Mouse (Mus musculus) ovary, postnatal 36 days (tissue): ENCODE results near the gene Psmb8.
A peak's percentile ranks its signal among the peaks of the same experiment; 100 is the strongest.

Experiments used
- DNase-seq: peaks from one replicate; pipeline ENCODE4 v3.0.0; 2022; ENCODE audit warnings: low spot score, mixed read lengths

Gene Psmb8

GRCm38 (mm10) chr17:34196941-34197894 is at the start of gene Psmb8:
Gene Psmb8, plus strand, starts transcription at chr17:34197721.
- peak; percentile 86 for DNase-seq

GRCm38 (mm10) chr17:34152923-34153322 is 44.6 kb upstream of the Psmb8 start, which contains the start of gene H2-DMb1:
Gene H2-DMb1, plus strand, starts transcription at chr17:34153072.
- DNase-seq, result no peak

DNA sequence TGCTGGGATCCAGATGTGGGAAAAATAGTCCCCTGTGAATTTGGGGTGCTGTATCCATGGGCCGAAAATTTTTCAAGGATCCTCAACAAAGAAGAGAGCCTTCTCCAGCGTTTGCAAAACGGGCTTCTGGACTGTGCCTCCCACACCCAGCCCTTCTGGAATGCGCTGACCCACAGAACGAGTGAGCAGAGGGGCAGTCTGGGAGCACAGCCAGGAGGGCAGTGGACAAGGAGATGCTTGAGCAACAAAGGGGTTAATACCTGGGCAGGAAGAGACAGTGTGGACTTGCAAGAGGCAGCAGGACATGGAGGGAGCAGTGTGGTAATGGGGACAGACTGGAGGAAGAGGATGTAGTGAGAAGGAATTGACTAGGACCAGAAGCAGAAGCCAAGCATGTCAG is 42.0 kb upstream of the Psmb8 start:
- no peak for DNase-seq

GRCm38 (mm10) chr17:34164202-34164895 is 33.2 kb upstream of the Psmb8 start:
- DNase-seq, result no peak

- DNase-seq, result no peak
These were observed 32.3 kb upstream of the Psmb8 start for GRCm38 (mm10) chr17:34165033-34165730.

DNA sequence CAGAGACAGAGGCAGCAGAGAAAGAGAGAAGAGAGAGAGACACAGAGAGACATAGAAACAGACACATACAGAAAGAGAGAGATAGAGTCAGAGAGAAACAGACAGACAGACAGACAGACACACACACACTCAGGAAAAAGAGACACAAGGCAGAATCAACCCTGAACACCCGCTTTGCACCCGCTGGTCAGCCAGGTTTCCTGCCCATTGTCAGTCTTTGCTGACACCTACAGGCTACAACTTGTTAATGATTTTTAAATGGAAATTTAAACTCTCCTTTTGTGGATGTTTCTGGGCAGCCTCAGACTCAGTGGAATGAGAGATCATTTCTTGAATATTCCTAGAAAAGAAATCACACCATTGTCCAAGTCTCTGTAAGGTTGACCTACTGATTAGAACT is 28.2 kb upstream of the Psmb8 start:
- DNase-seq, result no peak

- DNase-seq, result no peak
These were observed 27.0 kb upstream of the Psmb8 start for GRCm38 (mm10) chr17:34170487-34170876.

DNA sequence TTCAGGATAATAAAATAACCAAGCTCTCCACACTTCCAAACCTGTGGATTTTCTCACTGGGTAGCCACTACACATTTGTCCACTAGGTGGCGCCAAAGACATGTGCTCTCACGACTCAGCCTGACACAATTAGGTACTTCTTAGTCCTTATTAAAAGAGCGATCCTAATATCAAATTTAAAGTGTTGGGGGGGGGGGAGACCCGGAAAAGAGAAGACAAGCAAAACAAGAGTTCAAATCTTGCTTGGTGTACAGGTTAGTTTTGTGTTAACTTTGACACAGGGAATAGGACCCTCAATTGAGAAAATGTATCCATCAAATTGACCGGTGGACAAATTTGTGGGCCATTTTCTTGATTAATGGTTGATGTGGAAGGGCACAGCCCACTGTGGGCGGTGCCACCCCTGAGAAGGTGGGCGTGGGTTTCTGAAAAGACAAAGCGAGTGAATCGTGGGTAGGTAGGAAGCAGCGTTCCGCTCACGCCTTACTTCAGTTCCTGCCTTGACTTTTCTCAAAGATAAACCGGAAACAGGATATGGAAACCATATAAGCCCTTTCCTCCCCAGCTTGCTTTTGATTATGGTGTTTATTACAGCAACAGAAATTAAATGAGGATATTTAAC is 26.5 kb upstream of the Psmb8 start:
- peak; percentile 70 for DNase-seq

- no peak for DNase-seq
These were observed 25.0 kb upstream of the Psmb8 start for GRCm38 (mm10) chr17:34172528-34172927.

DNA sequence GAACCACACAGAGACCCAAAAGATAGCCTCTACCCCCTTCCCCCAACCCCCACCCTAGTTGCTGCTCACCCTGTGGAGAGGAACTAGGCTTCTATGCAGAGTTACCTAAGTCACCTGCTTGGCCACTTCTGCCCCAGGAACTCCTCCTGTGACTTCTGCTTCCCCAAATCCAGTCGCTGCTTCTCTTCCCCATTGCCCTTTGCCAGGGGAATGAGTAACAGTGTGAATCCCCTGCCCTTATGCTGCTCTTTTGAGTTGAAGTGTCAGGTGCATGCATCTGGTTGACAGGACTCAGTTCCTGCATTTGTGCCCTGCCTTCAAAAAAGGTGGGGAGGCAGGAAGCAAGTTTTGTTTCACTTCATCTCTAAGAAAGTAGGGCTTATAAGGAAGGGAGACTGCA is 23.4 kb upstream of the Psmb8 start:
- DNase-seq, result no peak

DNA sequence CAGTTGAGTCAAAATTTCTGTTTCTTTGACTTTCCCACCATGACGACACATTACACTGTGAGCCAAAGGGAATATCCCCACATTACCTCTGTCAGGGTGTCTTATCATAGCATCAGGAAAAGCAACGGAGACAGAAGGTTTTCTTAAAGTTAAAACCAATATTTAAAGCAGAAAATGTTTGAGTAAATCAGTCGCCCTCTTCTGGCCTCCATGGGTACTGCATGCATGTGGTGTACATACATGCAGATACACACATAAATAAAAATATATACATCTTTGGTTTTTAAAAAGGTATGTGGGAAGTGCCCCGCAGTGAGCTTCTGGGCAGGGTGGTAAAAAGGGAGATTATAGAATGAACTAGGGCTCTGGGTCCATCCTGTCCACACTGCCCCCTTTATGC is 20.3 kb upstream of the Psmb8 start:
- no peak for DNase-seq

GRCm38 (mm10) chr17:34179019-34179418 is 18.5 kb upstream of the Psmb8 start:
- DNase-seq, result no peak

DNA sequence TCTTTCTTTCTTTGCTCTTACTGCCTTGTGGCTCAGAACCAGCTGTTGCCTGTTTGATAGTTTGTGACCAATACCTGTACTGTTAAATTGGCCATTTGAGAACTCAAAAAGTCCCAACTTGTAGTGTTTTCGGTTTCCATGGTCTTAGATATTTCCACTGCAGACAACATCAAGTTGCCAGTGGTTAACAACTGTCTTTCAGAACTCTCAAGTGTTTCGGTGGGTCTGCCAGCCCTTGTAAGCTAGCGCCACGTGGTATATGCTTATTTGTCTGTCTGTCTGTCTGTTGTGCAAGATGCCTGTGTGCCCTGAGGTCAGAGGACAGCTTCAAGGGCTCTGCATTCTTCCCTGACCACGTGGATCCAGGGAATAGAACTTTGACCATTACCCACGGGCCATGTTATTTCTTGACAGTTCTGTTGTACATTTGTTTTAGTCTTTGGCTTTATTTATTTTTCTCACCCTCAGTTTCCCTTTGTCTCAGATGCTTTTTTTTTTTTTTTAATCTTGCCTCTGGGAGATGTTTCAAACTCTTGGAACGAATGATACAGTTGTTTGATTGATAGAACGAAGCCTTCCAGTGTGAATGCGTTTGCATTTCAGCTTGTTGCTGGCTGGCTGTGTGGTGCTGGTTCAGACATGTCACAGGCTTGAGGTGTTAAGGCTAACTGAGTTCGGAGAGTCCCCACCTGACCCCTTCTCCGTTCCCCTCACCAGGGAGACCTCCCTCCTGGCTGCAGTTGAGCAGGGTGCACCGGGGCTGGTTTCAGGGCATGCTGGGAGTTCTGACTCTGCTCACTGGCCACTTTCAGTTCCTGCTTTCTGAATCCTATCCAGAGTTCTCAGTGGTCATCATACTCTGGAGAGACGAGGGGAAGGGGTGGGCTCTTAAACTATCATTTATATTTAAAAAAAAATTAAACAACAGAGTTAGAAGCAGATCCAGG is 17.3 kb upstream of the Psmb8 start:
- no peak for DNase-seq

GRCm38 (mm10) chr17:34183564-34184219 is 13.8 kb upstream of the Psmb8 start:
- no peak for DNase-seq

DNA sequence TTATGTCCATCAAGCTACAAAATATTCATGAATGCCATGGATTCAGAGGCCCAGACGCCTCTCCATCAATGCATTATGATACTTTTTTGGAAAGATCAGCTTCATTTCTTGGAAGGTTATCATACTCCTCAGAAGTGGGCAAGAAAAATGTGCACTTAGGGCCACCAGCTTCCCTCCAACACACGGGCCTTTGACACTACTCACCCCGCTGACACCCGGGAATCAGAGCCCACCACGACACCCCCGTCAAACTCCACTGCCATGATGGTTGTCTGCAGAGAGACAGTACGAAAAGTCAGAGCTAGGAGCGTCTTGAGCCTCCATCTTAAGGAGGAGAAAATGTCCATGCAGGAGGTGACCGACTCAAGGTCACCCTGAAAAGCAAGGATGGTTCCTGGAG is 12.0 kb upstream of the Psmb8 start:
- DNase-seq, result no peak

GRCm38 (mm10) chr17:34186885-34187260 is 10.6 kb upstream of the Psmb8 start:
- DNase-seq, result no peak

GRCm38 (mm10) chr17:34187261-34187916 is 10.1 kb upstream of the Psmb8 start, which contains the start of the genes Tap1 and Psmb9:
Gene Tap1, plus strand, starts transcription at chr17:34187553.
Gene Psmb9, minus strand, starts transcription at chr17:34187764.
- DNase-seq, result peak; percentile 99

DNA sequence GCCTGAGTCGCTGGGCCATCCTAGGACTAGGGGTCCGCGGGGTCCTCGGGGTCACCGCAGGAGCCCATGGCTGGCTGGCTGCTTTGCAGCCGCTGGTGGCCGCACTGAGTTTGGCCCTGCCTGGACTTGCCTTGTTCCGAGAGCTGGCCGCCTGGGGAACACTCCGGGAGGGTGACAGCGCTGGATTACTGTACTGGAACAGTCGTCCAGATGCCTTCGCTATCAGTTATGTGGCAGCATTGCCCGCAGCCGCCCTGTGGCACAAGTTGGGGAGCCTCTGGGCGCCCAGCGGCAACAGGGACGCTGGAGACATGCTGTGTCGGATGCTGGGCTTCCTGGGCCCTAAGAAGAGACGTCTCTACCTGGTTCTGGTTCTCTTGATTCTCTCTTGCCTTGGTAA is 9.5 kb upstream of the Psmb8 start:
- DNase-seq, result no peak

GRCm38 (mm10) chr17:34188986-34189385 is 8.5 kb upstream of the Psmb8 start:
- DNase-seq, result no peak

- no peak for DNase-seq
These were observed 4.7 kb upstream of the Psmb8 start for GRCm38 (mm10) chr17:34192852-34193251.
